Mouse (Mus musculus): Measurements from ENCODE around the gene Hsd17b1. TPM values are rescaled to one million over a fixed set of nuclear protein-coding genes. Genes with fewer than 3 reads are reported as not detected.

Hsd17b1 gene
- total RNA-seq, 2 experiments from 2014 or later: 0.20 to 0.21 TPM

- peak in 1 of 2 experiments; percentile 70 for DNase-seq (ENCODE audit: low spot score in 2 of 2)
Measured at GRCm38 (mm10) chr11:101060126-101060525, 18.1 kb upstream of the Hsd17b1 start.

- no peak for DNase-seq (ENCODE audit: low spot score in 2 of 2)
Measured at GRCm38 (mm10) chr11:101061049-101061448, 17.2 kb upstream of the Hsd17b1 start.

GRCm38 (mm10) chr11:101062165-101062884 is 15.9 kb upstream of the Hsd17b1 start:
- no peak for DNase-seq (ENCODE audit: low spot score in 2 of 2)

- no peak for DNase-seq (ENCODE audit: low spot score in 2 of 2)
Measured at GRCm38 (mm10) chr11:101062971-101063675, 15.1 kb upstream of the Hsd17b1 start.

- peak in 1 of 2 experiments; percentile 69 for DNase-seq (ENCODE audit: low spot score in 2 of 2)
Measured at GRCm38 (mm10) chr11:101063676-101064327, 14.4 kb upstream of the Hsd17b1 start.

- no peak for DNase-seq (ENCODE audit: low spot score in 2 of 2)
Measured at GRCm38 (mm10) chr11:101064462-101064861, 13.7 kb upstream of the Hsd17b1 start.

- no peak for DNase-seq (ENCODE audit: low spot score in 2 of 2)
Measured at GRCm38 (mm10) chr11:101065002-101065401, 13.2 kb upstream of the Hsd17b1 start.

- peak; percentile 64 to 84 for DNase-seq (ENCODE audit: low spot score in 2 of 2)
Measured at GRCm38 (mm10) chr11:101066549-101067412, 11.4 kb upstream of the Hsd17b1 start.

GRCm38 (mm10) chr11:101069391-101070188 is 8.6 kb upstream of the Hsd17b1 start, which contains the start of gene Naglu:
Naglu (plus strand) TSS chr11:101070012.
- DNase-seq (ENCODE audit: low spot score in 2 of 2): peak; percentile 95 to 96

- no peak for DNase-seq (ENCODE audit: low spot score in 2 of 2)
Measured at GRCm38 (mm10) chr11:101070189-101070527, 8.1 kb upstream of the Hsd17b1 start.

GRCm38 (mm10) chr11:101070987-101071386 is 7.2 kb upstream of the Hsd17b1 start:
- no peak for DNase-seq (ENCODE audit: low spot score in 2 of 2)

GRCm38 (mm10) chr11:101071810-101072428 is 6.3 kb upstream of the Hsd17b1 start:
- DNase-seq (ENCODE audit: low spot score in 2 of 2): no peak

GRCm38 (mm10) chr11:101079746-101080145 is 1.5 kb downstream of the Hsd17b1 start:
- no peak for DNase-seq (ENCODE audit: low spot score in 2 of 2)

- no peak for DNase-seq (ENCODE audit: low spot score in 2 of 2)
Measured at GRCm38 (mm10) chr11:101080421-101080820, 2.2 kb downstream of the Hsd17b1 start.

- DNase-seq (ENCODE audit: low spot score in 2 of 2): no peak
Measured at GRCm38 (mm10) chr11:101081659-101082058, 3.4 kb downstream of the Hsd17b1 start.

GRCm38 (mm10) chr11:101082208-101083082 is 4.2 kb downstream of the Hsd17b1 start, which contains the start of gene Coasy:
Coasy (plus strand) TSS chr11:101082565.
- DNase-seq (ENCODE audit: low spot score in 2 of 2): peak; percentile 60 to 84

GRCm38 (mm10) chr11:101083083-101083697 is 5.0 kb downstream of the Hsd17b1 start:
- peak in 1 of 2 experiments; percentile 35 for DNase-seq (ENCODE audit: low spot score in 2 of 2)

- DNase-seq (ENCODE audit: low spot score in 2 of 2): no peak
Measured at GRCm38 (mm10) chr11:101084246-101084645, 6.0 kb downstream of the Hsd17b1 start.
